Mouse (Mus musculus) midbrain, embryonic 13.5 days (tissue): ENCODE results near the gene Cux1. TPM values are rescaled to one million over a fixed set of nuclear protein-coding genes. Genes with fewer than 3 reads are reported as not detected.

ENCODE experiments used
- ATAC-seq: fragments of 200-750 bp; cut with Nextera tagmentation; 2 replicates; pipeline ENCODE4 v1.8.0; 2017; ENCODE audit warnings: mild to moderate bottlenecking, moderate TSS enrichment, moderate library complexity
- H3K27ac ChIP-seq: fragments of 300-500 bp; sonication (generic); 2 replicates; pipeline ENCODE4 v1.5.1; 2015; ENCODE audit warnings: inconsistent platforms, mild to moderate bottlenecking, moderate library complexity
- H3K27me3 ChIP-seq: fragments of 300-500 bp; sonication (generic); 2 replicates; pipeline ENCODE4 v1.6.1; 2015; ENCODE audit warnings: mild to moderate bottlenecking, inconsistent platforms
- H3K36me3 ChIP-seq: fragments of 300-500 bp; sonication (generic); 2 replicates; pipeline ENCODE4 v1.6.1; 2015; ENCODE audit warnings: mild to moderate bottlenecking, inconsistent platforms
- H3K4me1 ChIP-seq: fragments of 300-500 bp; sonication (generic); replicated peaks from 2 replicates; pipeline ENCODE4 v1.6.1; 2015; ENCODE audit warnings: inconsistent platforms
- H3K4me2 ChIP-seq: fragments of 300-500 bp; sonication (generic); replicated peaks from 2 replicates; pipeline ENCODE4 v1.6.1; 2015; ENCODE audit warnings: moderate library complexity, mild to moderate bottlenecking, inconsistent platforms
- H3K4me3 ChIP-seq: fragments of 300-500 bp; sonication (generic); replicated peaks from 2 replicates; pipeline ENCODE4 v1.5.1; 2015; ENCODE audit warnings: mild to moderate bottlenecking, inconsistent platforms
- H3K9ac ChIP-seq: fragments of 300-500 bp; sonication (generic); replicated peaks from 2 replicates; pipeline ENCODE4 v1.6.1; 2015; ENCODE audit warnings: mild to moderate bottlenecking, inconsistent platforms
- H3K9me3 ChIP-seq: fragments of 300-500 bp; sonication (generic); 2 replicates; pipeline ENCODE4 v1.6.1; 2016; ENCODE audit warnings: mild to moderate bottlenecking, inconsistent platforms
- WGBS: fragments of 180-500 bp; shearing (Covaris S2); methylation state at CpG from one replicate; pipeline ENCODE4 v1.1.7; 2015; 5-methylcytosine and 5-hydroxymethylcytosine counted together
- polyA plus RNA-seq: library from polyadenylated mRNA; unstranded; fragments of >200 nt; fragmentation: Nextera tagmentation; extraction: Ambion mirVana; gene quantifications from 2 replicates; pipeline ENCODE4 v1.2.1, GENCODE M21; 2015

Cux1 gene
- polyA plus RNA-seq, 1 experiment from 2014 or later: 126 TPM

GRCm38 (mm10) chr5:136303409-136303983, 263.8 kb downstream of the Cux1 start:
- no peak overlapping the region for H3K4me3 ChIP-seq
- no peak overlapping the region for H3K9ac ChIP-seq
- H3K4me2 ChIP-seq: no peak overlapping the region
- no peak for ATAC-seq
- H3K27ac ChIP-seq: peak overlapping the region; percentile 35; the same call in 1 of the 2 replicates
- WGBS: 78% methylated on average over 19 of the region's 19 CpGs
- H3K27me3 ChIP-seq: no peaks in the 10 kb centered on the region
- H3K4me1 ChIP-seq: peaks cover 12% of the 10 kb centered on the region; the same call in 1 of the 2 replicates
- H3K9me3 ChIP-seq: no peaks in the 10 kb centered on the region
- H3K36me3 ChIP-seq: peaks cover 97% of the 10 kb centered on the region

- Histone ChIP-seq H3K27ac (no peak overlapping the region), H3K27me3 (no peaks in the 10 kb centered on the region), H3K9ac (no peak overlapping the region), H3K4me1 (peaks cover 17% of the 10 kb centered on the region), H3K9me3 (no peaks in the 10 kb centered on the region), H3K4me2 (no peak overlapping the region), H3K36me3 (peaks cover 73% of the 10 kb centered on the region), H3K4me3 (no peak overlapping the region)
- 93% methylated on average over 6 of the region's 6 CpGs for WGBS
- ATAC-seq: no peak
These were observed 266.4 kb downstream of the Cux1 start for GRCm38 (mm10) chr5:136300880-136301279.

DNA sequence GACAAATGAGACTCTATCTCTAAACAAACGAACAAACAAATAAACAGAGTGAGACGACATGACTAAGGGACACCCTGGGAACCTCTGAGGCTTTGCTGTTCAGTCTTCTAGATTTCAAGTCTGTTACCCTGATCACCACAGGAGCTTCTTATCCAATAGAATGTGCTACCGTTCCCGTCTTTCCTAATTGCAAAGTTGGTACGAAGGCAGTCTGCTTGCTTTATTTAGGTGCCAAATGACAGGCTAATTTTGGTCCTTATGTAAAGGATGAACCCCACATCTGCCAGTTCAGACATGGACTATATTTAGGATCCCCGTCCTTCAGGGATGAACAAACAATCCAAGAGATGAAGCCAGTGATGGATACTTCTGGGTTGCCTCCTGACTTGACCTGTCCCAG, 269.6 kb downstream of the Cux1 start:
- peaks cover 53% of the 10 kb centered on the region for H3K36me3 ChIP-seq
- no peaks in the 10 kb centered on the region for H3K27me3 ChIP-seq
- peaks cover 25% of the 10 kb centered on the region for H3K4me1 ChIP-seq
- 0 out of 2 replicates have a peak overlapping the region, but pooled peaks have one; percentile 41 for H3K27ac ChIP-seq
- 93% methylated on average over 6 of the region's 6 CpGs for WGBS
- H3K9ac ChIP-seq: no peak overlapping the region
- no peak overlapping the region for H3K4me2 ChIP-seq
- no peaks in the 10 kb centered on the region for H3K9me3 ChIP-seq
- H3K4me3 ChIP-seq: no peak overlapping the region
- ATAC-seq: no peak

DNA sequence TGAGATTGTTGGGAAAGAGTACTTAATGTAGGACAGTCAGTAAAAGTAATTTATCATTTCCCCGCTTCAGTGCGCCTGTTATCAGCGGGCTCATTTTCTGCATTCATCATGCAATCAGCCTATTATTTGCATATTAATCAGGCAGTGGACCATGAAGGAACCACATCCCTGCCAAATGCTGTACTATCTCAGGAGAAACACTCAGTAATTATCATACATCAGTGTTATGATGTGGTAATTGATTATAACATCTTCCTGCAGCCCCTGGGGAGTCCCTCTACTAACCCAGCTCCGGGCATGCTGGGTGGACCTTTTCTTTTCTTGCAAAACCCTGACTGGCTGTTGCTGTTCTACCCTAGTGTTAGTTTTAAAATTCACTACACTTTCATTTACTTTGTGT, 270.4 kb downstream of the Cux1 start:
- H3K4me2 ChIP-seq: no peak overlapping the region
- peak; percentile 34; the same call in 1 of the 2 replicates for ATAC-seq
- 0 out of 2 replicates have a peak overlapping the region, but pooled peaks have one; percentile 41 for H3K27ac ChIP-seq
- no peak overlapping the region for H3K4me3 ChIP-seq
- H3K36me3 ChIP-seq: peaks cover 46% of the 10 kb centered on the region
- H3K4me1 ChIP-seq: peaks cover 31% of the 10 kb centered on the region
- no peaks in the 10 kb centered on the region for H3K9me3 ChIP-seq
- H3K27me3 ChIP-seq: no peaks in the 10 kb centered on the region
- no peak overlapping the region for H3K9ac ChIP-seq
- 54% methylated on average over 4 of the region's 4 CpGs for WGBS

DNA sequence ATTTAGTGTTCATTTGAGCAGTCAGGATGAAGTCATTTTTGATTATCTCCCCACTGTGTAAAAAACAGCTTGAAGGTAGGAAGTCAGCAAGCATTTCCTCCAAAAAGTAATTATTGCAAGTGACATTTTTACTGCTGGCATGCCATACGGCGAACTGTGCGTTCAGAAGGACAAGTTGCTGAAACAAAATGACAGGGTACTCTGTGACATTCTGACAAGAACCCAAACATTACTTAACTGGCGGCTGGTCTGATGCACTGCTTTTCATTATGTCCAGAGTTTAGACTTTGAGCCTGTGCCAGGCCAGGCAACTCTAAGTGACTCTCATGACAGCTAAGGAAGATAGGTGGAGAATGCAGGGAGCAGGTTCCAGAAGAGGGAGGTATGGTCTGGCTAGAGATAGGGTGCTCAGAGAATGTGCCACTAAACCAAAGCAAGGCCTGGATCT, 274.3 kb downstream of the Cux1 start:
- peaks cover 34% of the 10 kb centered on the region for H3K36me3 ChIP-seq
- H3K9ac ChIP-seq: no peak overlapping the region
- 83% methylated on average over 4 of the region's 4 CpGs for WGBS
- no peak for ATAC-seq
- H3K27ac ChIP-seq: peak overlapping the region; percentile 73
- H3K4me2 ChIP-seq: no peak overlapping the region
- no peaks in the 10 kb centered on the region for H3K27me3 ChIP-seq
- peaks cover 31% of the 10 kb centered on the region for H3K4me1 ChIP-seq
- H3K4me3 ChIP-seq: no peak overlapping the region
- no peaks in the 10 kb centered on the region for H3K9me3 ChIP-seq

DNA sequence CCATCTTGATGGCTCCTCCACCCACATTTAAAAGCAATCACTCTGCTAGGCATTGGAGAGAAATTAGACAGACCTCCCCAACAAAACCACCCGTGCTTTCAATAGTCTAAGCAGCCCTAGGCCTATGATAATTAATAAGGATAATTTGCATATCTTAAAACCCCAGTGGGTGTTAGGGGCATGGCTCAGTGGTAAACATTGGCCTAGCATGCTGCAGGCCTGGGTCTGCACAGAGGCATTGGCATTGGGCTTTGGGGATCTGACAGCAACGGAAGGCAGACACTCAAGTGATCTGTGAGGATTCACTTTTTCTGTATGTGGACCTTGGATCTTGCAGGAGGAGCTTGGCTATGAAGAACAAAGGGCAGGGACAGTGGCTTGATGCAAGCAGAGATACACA, 274.9 kb downstream of the Cux1 start:
- peaks cover 40% of the 10 kb centered on the region for H3K36me3 ChIP-seq
- 0 out of 2 replicates have a peak, but pooled peaks have one; percentile 56 for ATAC-seq
- WGBS: 61% methylated on average over 2 of the region's 2 CpGs
- H3K4me1 ChIP-seq: peaks cover 25% of the 10 kb centered on the region
- no peaks in the 10 kb centered on the region for H3K27me3 ChIP-seq
- no peak overlapping the region for H3K9ac ChIP-seq
- H3K4me2 ChIP-seq: no peak overlapping the region
- H3K27ac ChIP-seq: peak overlapping the region; percentile 73
- H3K9me3 ChIP-seq: no peaks in the 10 kb centered on the region
- H3K4me3 ChIP-seq: no peak overlapping the region

GRCm38 (mm10) chr5:136291562-136291961, 275.7 kb downstream of the Cux1 start:
- H3K9me3 ChIP-seq: no peaks in the 10 kb centered on the region
- H3K36me3 ChIP-seq: peaks cover 46% of the 10 kb centered on the region
- ATAC-seq: no peak
- no peak overlapping the region for H3K4me2 ChIP-seq
- H3K4me3 ChIP-seq: no peak overlapping the region
- H3K9ac ChIP-seq: no peak overlapping the region
- no peaks in the 10 kb centered on the region for H3K27me3 ChIP-seq
- WGBS: 96% methylated on average over 2 of the region's 2 CpGs
- H3K27ac ChIP-seq: no peak overlapping the region
- H3K4me1 ChIP-seq: peaks cover 19% of the 10 kb centered on the region

- Histone ChIP-seq H3K4me1 (peaks cover 15% of the 10 kb centered on the region), H3K36me3 (peaks cover 53% of the 10 kb centered on the region), H3K27ac (no peak overlapping the region), H3K4me3 (no peak overlapping the region), H3K27me3 (no peaks in the 10 kb centered on the region), H3K9ac (no peak overlapping the region), H3K9me3 (no peaks in the 10 kb centered on the region), H3K4me2 (no peak overlapping the region)
- ATAC-seq: no peak
- 97% methylated on average over 3 of the region's 3 CpGs for WGBS
These were observed 277.5 kb downstream of the Cux1 start for GRCm38 (mm10) chr5:136289776-136290175.

DNA sequence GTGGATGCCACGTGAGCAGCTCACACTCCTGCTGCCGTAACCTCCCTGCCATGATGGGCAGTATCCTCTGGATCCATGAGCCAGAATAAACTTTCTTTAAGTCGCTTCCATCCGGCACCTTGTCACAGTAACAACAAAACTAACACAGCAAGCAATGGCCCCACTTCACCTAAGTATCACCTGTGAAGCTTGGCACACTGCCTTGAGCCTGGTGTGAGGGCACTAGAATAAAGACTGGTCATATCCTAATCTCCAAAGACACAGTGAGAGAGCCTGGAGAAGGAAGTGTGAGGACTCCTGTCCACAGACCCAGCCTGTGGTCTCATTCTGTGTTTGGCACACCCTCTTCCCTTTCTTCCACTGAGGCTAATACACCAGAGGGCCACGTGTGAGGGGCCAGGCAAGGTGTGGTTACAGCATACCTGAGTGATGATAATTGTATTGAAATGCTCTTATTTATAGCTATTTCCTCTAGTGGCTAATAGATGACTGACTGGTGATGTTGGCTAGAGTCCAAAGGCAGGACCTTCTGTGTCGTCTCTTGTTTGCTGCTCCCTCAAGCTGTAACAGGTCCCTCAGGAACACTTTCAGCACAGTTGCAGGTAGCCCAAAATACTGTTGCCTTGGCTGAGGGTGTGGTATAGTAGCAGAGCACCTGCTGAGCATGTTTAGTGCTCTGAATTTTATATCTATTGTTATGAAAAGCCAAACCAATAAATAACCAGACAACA, 278.8 kb downstream of the Cux1 start:
- no peak overlapping the region for H3K27ac ChIP-seq
- 89% methylated on average over 6 of the region's 6 CpGs for WGBS
- no peak overlapping the region for H3K4me3 ChIP-seq
- H3K9me3 ChIP-seq: no peaks in the 10 kb centered on the region
- H3K4me2 ChIP-seq: no peak overlapping the region
- H3K36me3 ChIP-seq: peaks cover 62% of the 10 kb centered on the region
- ATAC-seq: no peak
- H3K4me1 ChIP-seq: peaks cover 14% of the 10 kb centered on the region
- no peak overlapping the region for H3K9ac ChIP-seq
- no peaks in the 10 kb centered on the region for H3K27me3 ChIP-seq

DNA sequence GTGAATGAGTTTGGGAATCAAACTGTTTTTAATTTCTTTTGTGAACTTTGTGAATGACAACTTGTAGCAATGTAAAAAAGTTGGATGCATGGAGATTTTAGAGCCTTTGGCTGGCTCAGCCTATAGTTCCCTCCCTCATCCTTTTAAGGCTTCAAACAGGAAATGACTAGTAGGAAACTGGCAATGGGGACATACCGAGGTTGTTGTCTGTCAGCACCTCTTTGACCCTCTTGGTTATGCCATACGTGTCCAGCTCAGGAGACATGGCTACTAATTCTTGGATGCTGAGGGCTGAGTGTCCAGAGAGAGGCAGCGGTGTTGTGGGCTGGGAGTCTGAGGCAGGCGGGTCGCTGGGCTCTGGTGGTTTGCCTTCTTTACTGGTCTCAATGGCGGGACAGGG, 280.7 kb downstream of the Cux1 start:
- no peaks in the 10 kb centered on the region for H3K27me3 ChIP-seq
- H3K27ac ChIP-seq: no peak overlapping the region
- WGBS: 88% methylated on average over 6 of the region's 6 CpGs
- no peak overlapping the region for H3K4me3 ChIP-seq
- no peak overlapping the region for H3K4me2 ChIP-seq
- no peak for ATAC-seq
- H3K4me1 ChIP-seq: no peaks in the 10 kb centered on the region
- no peak overlapping the region for H3K9ac ChIP-seq
- H3K36me3 ChIP-seq: peaks cover 81% of the 10 kb centered on the region
- no peaks in the 10 kb centered on the region for H3K9me3 ChIP-seq

GRCm38 (mm10) chr5:136285106-136285505, 282.2 kb downstream of the Cux1 start:
- H3K27ac ChIP-seq: no peak overlapping the region

GRCm38 (mm10) chr5:136281351-136281750, 285.9 kb downstream of the Cux1 start:
- H3K4me1 ChIP-seq: no peaks in the 10 kb centered on the region
- no peak overlapping the region for H3K4me2 ChIP-seq
- no peak overlapping the region for H3K9ac ChIP-seq
- 66% methylated on average over 6 of the region's 6 CpGs for WGBS
- H3K9me3 ChIP-seq: no peaks in the 10 kb centered on the region
- ATAC-seq: no peak
- H3K27me3 ChIP-seq: no peaks in the 10 kb centered on the region
- H3K4me3 ChIP-seq: no peak overlapping the region
- peaks cover 97% of the 10 kb centered on the region for H3K36me3 ChIP-seq
- no peak overlapping the region for H3K27ac ChIP-seq

More at GRCm38 (mm10) chr5:136285106-136285505, 282.2 kb downstream of the Cux1 start:
- Histone ChIP-seq H3K9ac (no peak overlapping the region), H3K27me3 (no peaks in the 10 kb centered on the region), H3K36me3 (peaks cover 84% of the 10 kb centered on the region), H3K9me3 (no peaks in the 10 kb centered on the region), H3K4me1 (no peaks in the 10 kb centered on the region), H3K4me2 (no peak overlapping the region), H3K4me3 (no peak overlapping the region)
- WGBS: 96% methylated on average over 7 of the region's 7 CpGs
- no peak for ATAC-seq
